Mouse (Mus musculus) leukemia stem cell, adult 10-12 weeks (primary cell): ENCODE measurements around the gene Tmem29. TPM values are rescaled to one million over a fixed set of nuclear protein-coding genes. Genes with fewer than 3 reads are reported as not detected.

Experiments
- polyA plus RNA-seq: library from polyadenylated mRNA; stranded (reverse); fragments of >175 nt; gene quantifications from 2 replicates; pipeline ENCODE4 v1.2.3, GENCODE M21; 2012; ENCODE audit warnings: low replicate concordance

Tmem29 gene
- polyA plus RNA-seq, result 0.54 and 3.2 TPM in 2 replicates

GRCm38 (mm10) chrX:150458766-150459350, at the start of gene Tmem29:
Gene Tmem29 (minus strand): TSS chrX:150459154.

Other genes starting within 250 kb of the Tmem29 start
- gene Alas2, start 88.2 kb upstream of the Tmem29 start, polyA plus RNA-seq, result 34.9 and 65.5 TPM in 2 replicates
- gene Pfkfb1, start 129.1 kb upstream of the Tmem29 start, polyA plus RNA-seq, result 0.17 and 0.52 TPM in 2 replicates
- gene Apex2, start 130.7 kb upstream of the Tmem29 start, polyA plus RNA-seq, result 1.1 and 2.4 TPM in 2 replicates
- gene Tro, start 198.4 kb upstream of the Tmem29 start, polyA plus RNA-seq, result 0.08 TPM in 1 of 2 replicates, not detected in the other